Mouse (Mus musculus): ENCODE results near the gene Col16a1. TPM values are rescaled to one million over a fixed set of nuclear protein-coding genes. Genes with fewer than 3 reads are reported as not detected.
A peak's percentile ranks its signal among the peaks of the same experiment; 100 is the strongest.

Gene Col16a1
- polyA plus RNA-seq (2016; fragmentation: Nextera tagmentation; extraction: Ambion mirVana): 40.3 and 46.2 TPM in 2 replicates

GRCm38 (mm10) chr4:130047331-130048202, at the start of gene Col16a1:
TSS of gene Col16a1 (plus strand) at chr4:130047840.
- peak within 1 kb of the TSS; percentile 70 for H3K9ac ChIP-seq
- H3K4me3 ChIP-seq: peak within 1 kb of the TSS; percentile 45
- no peaks in the 10 kb centered on the region for H3K9me3 ChIP-seq
- peaks cover 65% of the 10 kb centered on the region for H3K4me1 ChIP-seq
- peak; percentile 87 for ATAC-seq (ENCODE audit: insufficient number of reproducible peaks, insufficient read depth, low FRiP score, low TSS enrichment)
- H3K27ac ChIP-seq: peak within 1 kb of the TSS; percentile 95
- under 1% methylated on average over 43 of the region's 46 CpGs for WGBS
- no peaks in the 10 kb centered on the region for H3K36me3 ChIP-seq
- peak within 1 kb of the TSS; percentile 72 for H3K4me2 ChIP-seq (replicated peaks)
- no peaks in the 10 kb centered on the region for H3K27me3 ChIP-seq

DNA sequence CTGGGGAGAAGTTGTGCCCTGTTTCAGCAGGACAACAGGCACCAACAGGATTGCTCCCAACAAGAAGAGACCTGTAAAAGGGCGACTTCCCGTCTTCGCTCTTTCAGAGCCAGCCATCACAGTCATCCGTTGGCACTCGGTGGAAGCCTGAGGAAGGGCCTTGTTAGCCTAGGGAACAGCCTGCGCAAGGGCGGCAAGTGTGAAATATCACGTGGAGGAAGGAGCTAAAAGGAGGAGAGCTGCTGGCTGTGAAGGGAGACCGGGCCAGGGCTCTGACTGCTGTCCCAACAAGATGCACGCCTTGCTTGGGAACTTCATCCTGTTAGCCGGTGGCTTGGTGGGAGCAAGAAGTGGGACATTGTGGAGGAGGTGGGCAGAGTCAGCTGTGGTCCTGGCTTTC, 49.5 kb upstream of the Col16a1 start:
- no peak overlapping the region for H3K9ac ChIP-seq
- H3K27ac ChIP-seq: no peak overlapping the region
- peaks cover 15% of the 10 kb centered on the region; the same call in 1 of the 2 replicates for H3K27me3 ChIP-seq
- H3K4me1 ChIP-seq: peaks cover 20% of the 10 kb centered on the region
- ATAC-seq (ENCODE audit: insufficient number of reproducible peaks, insufficient read depth, low FRiP score, low TSS enrichment): no peak
- no peaks in the 10 kb centered on the region for H3K9me3 ChIP-seq
- WGBS: 63% methylated on average over 11 of the region's 11 CpGs
- no peak overlapping the region for H3K4me3 ChIP-seq
- H3K4me2 ChIP-seq (replicated peaks): no peak overlapping the region
- H3K36me3 ChIP-seq: 0 out of 2 replicates have a peak, but pooled peaks cover 2% of the 10 kb centered on the region

GRCm38 (mm10) chr4:130001710-130002109, 45.9 kb upstream of the Col16a1 start:
- Histone ChIP-seq H3K9me3 (no peaks in the 10 kb centered on the region), H3K4me3 (no peak overlapping the region), H3K36me3 (no peaks in the 10 kb centered on the region), H3K4me2 (replicated peaks) (no peak overlapping the region), H3K27ac (peak overlapping the region; percentile 20; the same call in 1 of the 2 replicates), H3K27me3 (peaks cover 17% of the 10 kb centered on the region), H3K9ac (no peak overlapping the region), H3K4me1 (peaks cover 22% of the 10 kb centered on the region)
- 35% methylated on average over 5 of the region's 5 CpGs for WGBS
- ATAC-seq (ENCODE audit: insufficient number of reproducible peaks, insufficient read depth, low FRiP score, low TSS enrichment): no peak

DNA sequence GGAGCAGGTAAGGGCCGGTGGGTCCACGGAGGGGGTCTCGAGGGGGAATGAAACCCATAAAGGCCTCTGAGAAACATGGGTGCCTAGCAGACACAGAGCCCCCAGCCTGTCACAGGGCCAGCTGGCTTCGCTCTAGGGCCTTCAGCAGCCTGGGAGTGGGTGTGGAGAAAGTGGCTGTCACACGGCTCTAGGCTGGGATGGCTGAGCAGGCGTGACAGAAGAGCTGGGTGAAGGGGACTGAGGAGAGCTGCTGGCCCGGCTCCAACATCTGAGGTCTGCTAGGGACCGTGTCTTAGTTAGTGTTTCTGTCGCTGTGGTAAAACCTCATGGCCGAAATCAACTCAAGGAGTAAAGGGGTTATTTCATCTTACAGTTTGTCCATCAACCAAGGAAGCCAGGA, 45.5 kb upstream of the Col16a1 start:
- Histone ChIP-seq H3K4me1 (peaks cover 25% of the 10 kb centered on the region), H3K27me3 (peaks cover 20% of the 10 kb centered on the region), H3K9me3 (no peaks in the 10 kb centered on the region), H3K4me2 (replicated peaks) (no peak overlapping the region), H3K9ac (0 out of 2 replicates have a peak overlapping the region, but pooled peaks have one; percentile 4), H3K36me3 (no peaks in the 10 kb centered on the region), H3K4me3 (no peak overlapping the region), H3K27ac (peak overlapping the region; percentile 20; the same call in 1 of the 2 replicates)
- 69% methylated on average over 10 of the region's 10 CpGs for WGBS
- ATAC-seq (ENCODE audit: insufficient number of reproducible peaks, insufficient read depth, low FRiP score, low TSS enrichment): no peak

GRCm38 (mm10) chr4:130005593-130005992, 42.0 kb upstream of the Col16a1 start:
- no peak overlapping the region for H3K4me3 ChIP-seq
- H3K27ac ChIP-seq: no peak overlapping the region
- H3K4me1 ChIP-seq: peaks cover 20% of the 10 kb centered on the region
- 55% methylated on average over 9 of the region's 9 CpGs for WGBS
- no peak overlapping the region for H3K9ac ChIP-seq
- 0 out of 2 replicates have a peak, but pooled peaks cover 12% of the 10 kb centered on the region for H3K36me3 ChIP-seq
- no peak for ATAC-seq (ENCODE audit: insufficient number of reproducible peaks, insufficient read depth, low FRiP score, low TSS enrichment)
- no peaks in the 10 kb centered on the region for H3K9me3 ChIP-seq
- H3K4me2 ChIP-seq (replicated peaks): no peak overlapping the region
- peaks cover 43% of the 10 kb centered on the region for H3K27me3 ChIP-seq

- Histone ChIP-seq H3K9ac (no peak overlapping the region), H3K4me3 (peak overlapping the region; percentile 27), H3K36me3 (0 out of 2 replicates have a peak, but pooled peaks cover 12% of the 10 kb centered on the region), H3K4me1 (peaks cover 11% of the 10 kb centered on the region), H3K27me3 (peaks cover 43% of the 10 kb centered on the region), H3K4me2 (replicated peaks) (peak overlapping the region; percentile 59), H3K27ac (no peak overlapping the region), H3K9me3 (no peaks in the 10 kb centered on the region)
- no peak for ATAC-seq (ENCODE audit: insufficient number of reproducible peaks, insufficient read depth, low FRiP score, low TSS enrichment)
- 12% methylated on average over 25 of the region's 25 CpGs for WGBS
Measured at GRCm38 (mm10) chr4:130006533-130006932, 41.1 kb upstream of the Col16a1 start.

GRCm38 (mm10) chr4:130009043-130009442, 38.6 kb upstream of the Col16a1 start:
- no peak for ATAC-seq (ENCODE audit: insufficient number of reproducible peaks, insufficient read depth, low FRiP score, low TSS enrichment)
- Histone ChIP-seq H3K27me3 (peaks cover 55% of the 10 kb centered on the region), H3K36me3 (0 out of 2 replicates have a peak, but pooled peaks cover 16% of the 10 kb centered on the region), H3K4me3 (no peak overlapping the region), H3K4me1 (peaks cover 7% of the 10 kb centered on the region), H3K9me3 (no peaks in the 10 kb centered on the region), H3K9ac (no peak overlapping the region), H3K27ac (no peak overlapping the region), H3K4me2 (replicated peaks) (no peak overlapping the region)
- 72% methylated on average over 14 of the region's 14 CpGs for WGBS

DNA sequence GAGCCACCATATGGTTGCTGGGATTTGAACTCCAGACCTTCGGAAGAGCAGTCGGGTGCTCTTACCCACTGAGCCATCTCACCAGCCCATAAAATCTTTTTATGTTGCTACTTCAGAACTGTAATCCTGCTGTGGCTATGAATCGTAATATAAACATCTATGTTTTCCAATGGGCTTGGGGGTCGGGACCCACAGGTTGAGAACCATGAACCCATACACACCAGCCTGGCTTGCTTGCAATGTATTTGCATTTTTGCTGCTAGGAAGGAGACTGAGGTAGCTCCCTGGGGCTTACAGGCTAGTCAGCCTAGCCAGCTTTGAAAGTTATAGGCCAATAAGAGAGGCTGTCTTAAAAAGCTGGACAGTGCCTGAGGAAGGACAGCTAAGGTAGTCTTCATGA, 36.9 kb upstream of the Col16a1 start:
- Histone ChIP-seq H3K9me3 (no peaks in the 10 kb centered on the region), H3K27ac (no peak overlapping the region), H3K4me2 (replicated peaks) (no peak overlapping the region), H3K36me3 (0 out of 2 replicates have a peak, but pooled peaks cover 19% of the 10 kb centered on the region), H3K27me3 (peaks cover 58% of the 10 kb centered on the region), H3K9ac (no peak overlapping the region), H3K4me3 (no peak overlapping the region), H3K4me1 (peaks cover 18% of the 10 kb centered on the region)
- 80% methylated on average over 4 of the region's 4 CpGs for WGBS
- ATAC-seq (ENCODE audit: insufficient number of reproducible peaks, insufficient read depth, low FRiP score, low TSS enrichment): no peak

DNA sequence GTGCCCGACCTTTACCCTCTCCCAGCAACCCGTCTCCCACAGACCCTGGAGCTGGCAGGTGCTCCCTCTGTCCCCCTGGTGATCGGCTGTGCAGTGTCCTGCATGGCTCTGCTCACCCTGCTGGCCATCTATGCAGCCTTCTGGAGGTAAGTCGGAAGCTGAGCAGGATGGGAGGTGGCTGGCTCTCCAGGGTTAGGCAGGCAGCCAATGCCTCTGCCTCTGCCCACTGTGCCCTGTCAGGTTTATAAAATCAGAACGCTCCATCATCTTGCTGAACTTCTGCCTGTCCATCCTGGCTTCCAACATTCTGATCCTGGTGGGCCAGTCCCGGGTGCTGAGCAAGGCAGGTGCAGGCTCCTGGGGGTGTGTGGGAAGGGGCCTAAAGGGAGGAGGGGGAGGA, 35.4 kb upstream of the Col16a1 start:
- WGBS: 77% methylated on average over 6 of the region's 6 CpGs
- no peak for ATAC-seq (ENCODE audit: insufficient number of reproducible peaks, insufficient read depth, low FRiP score, low TSS enrichment)
- peaks cover 13% of the 10 kb centered on the region for H3K4me1 ChIP-seq
- H3K4me3 ChIP-seq: no peak overlapping the region
- no peak overlapping the region for H3K4me2 ChIP-seq (replicated peaks)
- H3K36me3 ChIP-seq: 0 out of 2 replicates have a peak, but pooled peaks cover 19% of the 10 kb centered on the region
- no peak overlapping the region for H3K9ac ChIP-seq
- H3K27ac ChIP-seq: no peak overlapping the region
- peaks cover 54% of the 10 kb centered on the region for H3K27me3 ChIP-seq
- H3K9me3 ChIP-seq: no peaks in the 10 kb centered on the region

DNA sequence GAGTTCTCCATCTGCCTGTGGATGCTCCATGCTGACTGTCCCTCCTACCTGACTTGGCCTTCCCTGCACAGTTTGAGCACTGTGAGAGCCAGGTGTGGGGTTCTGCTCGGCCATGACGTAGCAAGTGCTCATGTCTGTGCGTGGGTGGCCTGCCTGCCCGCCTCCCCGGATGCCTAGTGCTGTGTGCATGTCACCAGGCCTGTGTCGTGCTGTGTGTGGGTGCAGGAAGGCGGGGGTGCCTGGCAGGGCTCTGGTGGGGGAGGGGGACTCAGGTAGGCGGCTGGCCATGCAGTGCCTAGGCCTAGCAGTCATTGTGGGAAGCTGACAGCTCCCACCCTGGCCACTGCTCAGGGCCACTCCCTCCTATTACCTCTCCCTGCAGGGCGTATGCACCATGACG, 34.5 kb upstream of the Col16a1 start:
- H3K36me3 ChIP-seq: 0 out of 2 replicates have a peak, but pooled peaks cover 19% of the 10 kb centered on the region
- H3K9ac ChIP-seq: no peak overlapping the region
- no peaks in the 10 kb centered on the region for H3K9me3 ChIP-seq
- H3K4me1 ChIP-seq: peaks cover 13% of the 10 kb centered on the region
- no peak overlapping the region for H3K4me3 ChIP-seq
- H3K4me2 ChIP-seq (replicated peaks): no peak overlapping the region
- no peak overlapping the region for H3K27ac ChIP-seq
- peaks cover 47% of the 10 kb centered on the region for H3K27me3 ChIP-seq
- WGBS: 60% methylated on average over 10 of the region's 10 CpGs
- ATAC-seq (ENCODE audit: insufficient number of reproducible peaks, insufficient read depth, low FRiP score, low TSS enrichment): no peak

- H3K4me2 ChIP-seq (replicated peaks): no peak overlapping the region
- ATAC-seq (ENCODE audit: insufficient number of reproducible peaks, insufficient read depth, low FRiP score, low TSS enrichment): no peak
- H3K27me3 ChIP-seq: peaks cover 29% of the 10 kb centered on the region
- H3K36me3 ChIP-seq: 0 out of 2 replicates have a peak, but pooled peaks cover 11% of the 10 kb centered on the region
- peaks cover 13% of the 10 kb centered on the region for H3K4me1 ChIP-seq
- H3K9ac ChIP-seq: no peak overlapping the region
- no peak overlapping the region for H3K4me3 ChIP-seq
- no peak overlapping the region for H3K27ac ChIP-seq
- 69% methylated on average over 4 of the region's 4 CpGs for WGBS
- no peaks in the 10 kb centered on the region for H3K9me3 ChIP-seq
Measured at GRCm38 (mm10) chr4:130016010-130016409, 31.6 kb upstream of the Col16a1 start.

All from embryonic facial prominence, embryonic 12.5 days (tissue).